Mouse (Mus musculus): ENCODE results near the gene Chst5. TPM values are rescaled to one million over a fixed set of nuclear protein-coding genes. Genes with fewer than 3 reads are reported as not detected.

Chst5 gene
- polyA plus RNA-seq (2017; shearing (Covaris generic)) = not detected

DNA sequence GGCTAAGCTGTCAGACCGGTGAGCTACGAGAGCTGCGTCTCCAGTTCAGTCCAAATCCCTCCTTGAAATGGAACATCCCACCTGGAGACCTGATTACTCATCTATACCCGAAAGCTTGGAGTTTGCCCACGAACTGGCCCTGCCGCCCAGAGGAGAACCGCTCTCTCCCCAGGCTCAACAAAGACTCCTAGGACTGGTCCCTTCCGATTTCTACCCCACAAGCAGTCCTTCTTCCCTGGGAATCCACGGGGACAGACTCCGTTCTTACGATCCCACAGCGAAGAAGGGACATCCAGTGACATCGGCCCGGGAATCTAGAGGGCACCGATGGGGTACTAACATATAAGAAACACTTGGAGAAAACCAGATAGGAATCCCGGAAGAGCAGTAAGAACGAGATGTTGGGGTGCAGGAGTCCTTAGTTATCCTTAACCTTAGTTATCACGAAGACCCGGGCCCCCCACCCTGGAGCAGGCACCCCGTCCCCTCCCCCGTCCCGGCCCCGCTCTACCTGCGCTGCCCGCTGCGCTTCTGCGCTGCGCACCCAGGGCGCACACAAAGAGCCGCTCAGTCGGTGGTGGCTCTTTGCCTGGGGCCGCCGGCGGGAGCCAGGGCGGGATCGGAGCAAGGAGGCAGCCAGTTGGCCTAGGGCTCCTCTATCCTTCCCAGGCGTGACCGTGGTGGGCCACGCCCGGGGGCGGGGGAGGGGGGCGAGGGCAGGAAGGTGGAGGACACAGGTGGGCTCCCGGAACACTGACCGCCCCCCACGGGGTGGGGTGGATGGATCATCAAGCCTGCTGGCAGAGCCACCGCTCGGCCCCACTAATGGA lies at the start of gene Chst5:
Gene Chst5 (minus strand): TSS at position 827 of the 830 bp plus-strand sequence.

DNA sequence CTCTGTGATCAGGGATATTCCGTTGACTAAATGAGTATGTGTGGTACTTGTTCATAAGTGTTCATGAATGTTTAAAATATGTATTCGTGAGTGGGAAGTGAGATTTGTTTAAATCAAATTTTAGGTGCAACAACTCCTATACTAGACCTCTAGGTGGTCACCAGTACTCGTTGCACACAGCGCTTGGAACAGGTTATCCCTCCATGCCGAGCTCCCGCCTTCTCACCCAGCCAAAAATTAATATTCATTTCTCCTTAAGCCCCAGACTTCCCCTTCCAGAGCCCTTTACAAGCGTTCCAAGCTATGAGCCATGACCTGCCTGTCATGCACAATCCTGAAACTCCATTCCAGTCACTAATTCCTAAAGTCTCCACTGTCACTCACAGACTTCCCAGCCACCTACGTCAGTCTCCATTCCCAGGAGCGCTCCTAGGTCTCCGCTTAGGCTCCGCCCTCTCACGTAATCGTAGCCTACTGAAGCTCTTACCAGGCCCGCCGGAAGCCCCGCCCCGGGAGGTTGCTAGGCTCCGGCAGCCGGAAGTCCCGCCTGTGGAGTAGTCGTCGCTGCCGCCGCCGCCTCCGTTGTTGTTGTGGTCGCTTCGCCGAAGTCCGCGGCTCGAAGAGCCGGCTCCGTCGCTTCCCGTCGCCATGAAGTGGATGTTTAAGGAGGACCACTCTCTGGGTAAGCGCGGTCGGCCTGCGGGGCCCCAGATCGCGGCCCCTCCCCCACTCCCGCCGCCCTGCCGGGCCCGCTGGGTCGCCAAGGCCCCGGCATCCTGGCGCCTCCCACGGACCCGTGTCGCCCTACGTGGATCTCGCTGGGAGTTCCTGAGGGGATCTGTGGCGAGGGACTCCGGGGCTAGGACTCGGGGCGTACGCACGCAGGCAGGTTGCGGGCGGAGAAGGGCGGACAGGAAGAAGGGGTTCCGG lies 30.2 kb upstream of the Chst5 start, which contains the start of gene Gabarapl2:
Gene Gabarapl2 (plus strand): TSS at position 533 of the 930 bp plus-strand sequence.

DNA sequence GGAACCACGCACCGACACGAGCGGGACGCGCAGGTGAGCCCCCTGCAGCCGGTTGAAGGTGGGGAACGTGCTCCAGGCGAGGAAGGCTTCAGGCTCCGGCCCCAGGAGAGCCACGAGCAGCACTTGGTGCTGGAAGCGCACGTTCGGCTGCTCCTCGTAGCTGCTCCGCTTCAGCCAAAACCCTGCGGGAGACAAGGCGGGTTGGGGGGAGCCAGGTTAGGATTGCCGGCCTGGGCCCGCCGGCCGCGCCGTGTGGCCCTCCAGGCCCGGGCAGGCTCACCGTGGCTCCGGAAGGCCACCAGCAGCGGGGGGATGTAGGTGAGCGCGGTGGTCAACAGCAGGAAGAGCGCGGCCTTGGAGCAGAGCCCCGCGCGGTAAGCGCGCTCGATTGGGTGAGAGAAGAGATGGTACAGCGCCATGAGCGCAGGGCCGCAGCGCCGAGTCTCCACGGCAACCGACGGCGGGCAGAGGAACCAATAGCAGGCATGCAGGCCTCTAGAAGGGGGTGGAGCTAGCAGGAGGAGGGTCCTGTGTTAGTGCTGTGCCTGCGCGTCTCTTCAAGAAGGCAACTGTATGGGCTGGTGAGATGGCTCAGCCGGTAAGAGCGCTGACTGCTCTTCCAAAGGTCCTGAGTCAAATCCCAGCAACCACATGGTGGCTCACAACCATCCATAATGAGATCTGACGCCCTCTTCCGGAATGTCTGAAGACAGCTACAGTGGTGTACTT lies 23.3 kb upstream of the Chst5 start, which contains the start of gene Tmem231:
Gene Tmem231 (minus strand): TSS at position 534 of the 729 bp plus-strand sequence.

DNA sequence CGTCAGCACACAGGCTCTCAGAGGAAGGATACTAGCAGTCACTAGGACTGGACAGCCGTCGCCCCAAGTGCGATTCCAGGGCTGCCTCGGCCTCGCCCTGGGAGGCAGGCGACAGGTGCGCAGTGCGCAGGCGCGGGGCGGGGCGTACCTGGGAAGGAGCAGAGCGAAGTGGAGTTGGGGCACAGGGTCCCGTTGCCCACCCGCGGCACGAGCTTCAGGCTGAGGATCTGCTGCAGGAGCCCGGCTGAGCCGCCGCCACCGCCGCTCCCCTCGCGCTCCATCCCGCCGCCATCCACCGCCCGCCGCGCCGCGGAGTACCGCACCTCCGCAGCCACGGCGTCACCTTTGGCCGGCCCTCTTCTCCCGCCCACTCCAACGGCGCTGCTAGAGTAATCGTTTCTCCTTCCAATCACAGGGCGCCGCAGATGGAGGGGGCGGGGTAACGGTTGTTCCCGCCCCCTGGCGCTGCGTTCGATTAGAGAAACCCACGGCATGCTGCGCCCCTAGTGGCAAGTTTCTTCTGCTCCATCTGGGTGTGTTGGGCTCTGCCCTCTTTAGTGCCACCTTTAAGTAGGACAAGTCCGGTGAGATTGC lies 33.8 kb downstream of the Chst5 start, which contains the start of gene Tmem170:
Gene Tmem170 (minus strand): TSS at position 396 of the 594 bp plus-strand sequence.

DNA sequence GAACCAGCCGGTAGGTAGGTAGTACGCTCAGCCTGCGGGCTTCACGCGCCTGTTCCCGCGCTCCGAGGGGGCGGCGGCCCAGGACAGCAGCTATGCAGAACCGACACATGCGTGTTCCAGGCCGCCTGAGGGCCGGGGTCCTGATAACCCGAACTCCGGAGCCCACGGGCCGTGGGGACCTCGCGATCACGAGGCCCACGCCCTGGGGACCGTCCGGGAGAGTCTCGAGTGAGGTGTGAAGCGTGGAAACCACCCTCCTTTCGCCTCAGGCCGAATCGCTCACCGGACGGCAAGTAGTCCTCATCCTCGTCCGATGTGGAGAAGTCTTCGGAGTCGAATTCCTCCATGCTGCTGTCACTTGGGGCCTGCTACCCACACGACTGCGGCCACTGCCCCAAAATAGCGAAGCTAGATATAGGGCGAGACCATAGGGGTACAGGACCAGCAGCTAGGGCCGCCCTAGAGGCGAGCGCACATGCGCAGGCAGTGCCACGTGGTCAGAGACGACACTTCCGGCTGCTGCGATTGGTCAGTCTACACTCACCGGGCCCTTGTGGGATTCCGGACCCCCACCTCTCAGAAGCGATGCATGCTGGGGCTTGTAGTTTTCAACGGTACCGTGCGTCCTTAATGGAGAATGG lies 56.3 kb downstream of the Chst5 start, which contains the start of gene Cfdp1:
Gene Cfdp1 (minus strand): TSS at position 431 of the 641 bp plus-strand sequence.

Other genes starting within 250 kb of the Chst5 start
- gene Ctrb1, start 219.4 kb downstream of the Chst5 start, polyA plus RNA-seq (2017; shearing (Covaris generic)) = not detected
- gene Bcar1, start 166.6 kb downstream of the Chst5 start, polyA plus RNA-seq (2017; shearing (Covaris generic)) = 0.36 TPM
- gene Cfdp1, start 56.2 kb downstream of the Chst5 start, polyA plus RNA-seq (2017; shearing (Covaris generic)) = 98.7 TPM
- 1.2 TPM for gene Tmem170, start 33.7 kb downstream of the Chst5 start, polyA plus RNA-seq (2017; shearing (Covaris generic))
- gene Tmem231, start 23.4 kb upstream of the Chst5 start, polyA plus RNA-seq (2017; shearing (Covaris generic)) = 2.3 TPM
- 334 TPM for gene Gabarapl2, start 30.3 kb upstream of the Chst5 start, polyA plus RNA-seq (2017; shearing (Covaris generic))
- 8.9 TPM for gene Adat1, start 81.9 kb upstream of the Chst5 start, polyA plus RNA-seq (2017; shearing (Covaris generic))
- gene Kars, start 100.9 kb upstream of the Chst5 start, polyA plus RNA-seq (2017; shearing (Covaris generic)) = 125 TPM
- 18.4 TPM for gene Terf2ip, start 101.0 kb upstream of the Chst5 start, polyA plus RNA-seq (2017; shearing (Covaris generic))
- gene Gm6793, start 104.6 kb upstream of the Chst5 start, polyA plus RNA-seq (2017; shearing (Covaris generic)) = not detected

Data from CD4-positive, CD25-positive, alpha-beta regulatory T cell, adult 9 weeks (primary cell).